Mouse (Mus musculus) midbrain, postnatal 0 days (tissue): ENCODE measurements around the gene Cd274. TPM values are rescaled to one million over a fixed set of nuclear protein-coding genes. Genes with fewer than 3 reads are reported as not detected.

ENCODE experiments used
- ATAC-seq: fragments of 200-750 bp; cut with Nextera tagmentation; 2 replicates; pipeline ENCODE4 v1.8.0; 2017; ENCODE audit warnings: moderate number of reproducible peaks, mild to moderate bottlenecking, moderate TSS enrichment, moderate library complexity; ENCODE audit not compliant: low FRiP score
- DNase-seq: peaks from one replicate; pipeline ENCODE4 v3.0.0-alpha.2; 2015; ENCODE audit warnings: low spot score
- H3K27ac ChIP-seq: fragments of 300-500 bp; sonication (generic); 2 replicates; pipeline ENCODE4 v1.5.1; 2014; ENCODE audit warnings: low read depth, mild to moderate bottlenecking, low read length, mixed read lengths
- H3K27me3 ChIP-seq: fragments of 300-500 bp; sonication (generic); 2 replicates; pipeline ENCODE4 v1.6.1; 2014; ENCODE audit warnings: low read length, control low read depth, mixed read lengths; ENCODE audit not compliant: insufficient read depth
- H3K36me3 ChIP-seq: fragments of 300-500 bp; sonication (generic); 2 replicates; pipeline ENCODE4 v1.6.1; 2014; ENCODE audit warnings: low read length, control low read depth, mixed read lengths; ENCODE audit not compliant: insufficient read depth
- H3K4me1 ChIP-seq: fragments of 300-500 bp; sonication (generic); 2 replicates; pipeline ENCODE4 v1.6.1; 2014; ENCODE audit warnings: mild to moderate bottlenecking, control low read depth, antibody characterized with exemption, low read length, mixed read lengths; ENCODE audit not compliant: insufficient read depth
- H3K4me2 ChIP-seq: fragments of 300-500 bp; sonication (generic); 2 replicates; pipeline ENCODE4 v1.6.1; 2014; ENCODE audit warnings: low read depth, mild to moderate bottlenecking, low read length, mixed read lengths; ENCODE audit not compliant: poor library complexity, severe bottlenecking
- H3K4me3 ChIP-seq: fragments of 300-500 bp; sonication (generic); 2 replicates; pipeline ENCODE4 v1.5.1; 2014; ENCODE audit warnings: low read depth, mild to moderate bottlenecking, low read length, moderate library complexity
- H3K9ac ChIP-seq: fragments of 300-500 bp; sonication (generic); replicated peaks from 2 replicates; pipeline ENCODE4 v1.6.1; 2014; ENCODE audit warnings: mild to moderate bottlenecking, low read length, moderate library complexity, mixed read lengths; ENCODE audit not compliant: poor library complexity, severe bottlenecking
- H3K9me3 ChIP-seq: fragments of 300-500 bp; sonication (generic); 2 replicates; pipeline ENCODE4 v1.6.1; 2016; ENCODE audit warnings: low read length, control low read depth
- CTCF ChIP-seq: IDR thresholded peaks from 2 replicates; pipeline ENCODE4 v1.5.1; 2016; ENCODE audit warnings: antibody characterized with exemption, mild to moderate bottlenecking
- WGBS: fragments of 180-500 bp; shearing (Covaris S2); extraction: QIAGEN DNeasy Blood & Tissue Kit; methylation state at CpG from one replicate; pipeline ENCODE4 v1.1.7; 2014; 5-methylcytosine and 5-hydroxymethylcytosine counted together
- polyA plus RNA-seq: library from polyadenylated mRNA; unstranded; fragments of >200 nt; fragmentation: Nextera tagmentation; extraction: Ambion mirVana; gene quantifications from 2 replicates; pipeline ENCODE4 v1.2.1, GENCODE M21; 2015
- total RNA-seq: library from RNA; depleted of rRNA; stranded (reverse); fragments of >200 nt; gene quantifications from 2 replicates; pipeline ENCODE4 v1.2.3, GENCODE M21; 2014; rRNA removed

Cd274 gene
- total RNA-seq (0.22 and 0.66 TPM in 2 replicates), polyA plus RNA-seq (0.16 and 0.38 TPM in 2 replicates)

DNA sequence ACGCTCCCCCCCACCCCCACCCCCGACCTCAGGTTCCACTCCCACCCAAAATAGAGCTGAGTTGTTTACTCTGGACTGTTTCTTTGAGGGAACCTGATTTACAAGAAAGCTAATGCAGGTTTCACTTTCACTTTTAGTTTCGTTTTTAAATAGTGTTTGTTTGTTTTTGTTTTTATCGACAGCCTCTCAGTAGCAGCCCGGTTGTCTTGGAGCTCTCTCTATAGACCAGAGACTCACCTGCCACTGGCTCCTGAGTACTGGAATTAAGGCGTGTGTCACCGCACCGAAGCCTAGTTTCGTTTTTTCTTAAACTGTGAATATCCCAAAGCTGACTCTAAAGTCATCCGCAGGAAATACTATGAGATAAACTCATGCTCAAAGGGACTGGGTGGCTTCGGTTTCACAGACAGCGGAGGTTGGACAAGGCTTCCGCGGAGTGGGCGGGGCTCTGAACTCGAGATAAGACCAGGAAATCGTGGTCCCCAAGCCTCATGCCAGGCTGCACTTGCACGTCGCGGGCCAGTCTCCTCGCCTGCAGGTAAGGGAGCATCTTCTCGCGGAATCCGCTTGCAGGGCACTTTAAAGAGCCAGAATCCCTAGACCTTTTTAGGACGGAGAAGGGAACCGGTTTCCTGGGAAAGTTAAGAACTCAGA lies at the start of gene Cd274, which contains the start of gene Plgrkt:
Cd274 (plus strand) TSS at position 487 of the 654 bp plus-strand sequence.
Plgrkt (minus strand) TSS at position 422 of the 654 bp plus-strand sequence.
- WGBS: 4% methylated on average over 26 of the region's 26 CpGs
- Histone ChIP-seq H3K27ac (no peak within 1 kb of the TSS), H3K27me3 (no peaks in the 10 kb centered on the region), H3K36me3 (no peaks in the 10 kb centered on the region), H3K4me1 (no peaks in the 10 kb centered on the region; the same call in 1 of the 2 replicates), H3K4me3 (peak within 1 kb of the TSS; percentile 47), H3K4me2 (peak within 1 kb of the TSS; percentile 75), H3K9me3 (no peaks in the 10 kb centered on the region), H3K9ac (peak within 1 kb of the TSS; percentile 34)
- no peak for TF ChIP-seq CTCF
- DNase-seq: peak; percentile 56
- no peak for ATAC-seq

DNA sequence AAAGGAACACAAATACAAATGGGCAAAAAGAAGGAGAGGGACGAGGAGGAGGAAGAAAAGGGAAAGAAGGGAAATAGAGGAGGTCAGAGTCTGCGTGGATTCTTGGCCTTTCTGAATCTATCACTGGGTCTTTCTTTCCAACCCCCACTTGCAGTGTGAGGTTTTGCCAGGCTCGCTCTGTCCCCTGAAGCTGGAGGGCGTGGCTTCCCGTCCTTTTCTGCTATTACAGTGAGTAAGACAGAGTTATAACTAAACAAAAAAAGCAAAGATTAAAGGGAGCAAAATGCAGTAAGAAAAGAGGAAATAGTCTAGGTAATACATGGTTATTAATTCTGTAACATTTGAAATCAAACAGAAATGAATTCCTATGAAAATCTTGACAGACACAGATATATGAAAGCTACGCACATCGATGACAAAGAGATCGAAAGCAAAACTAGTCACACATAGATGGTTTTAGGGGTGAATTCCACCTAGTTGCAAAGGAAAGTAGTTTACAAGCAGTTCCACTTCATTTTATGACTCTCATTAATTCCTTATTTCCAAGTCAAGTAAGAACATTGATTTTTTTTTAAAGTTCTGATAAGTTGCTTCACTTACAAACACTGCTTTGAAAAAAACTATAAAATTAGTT lies 43.7 kb upstream of the Cd274 start:
- Histone ChIP-seq H3K4me2 (no peak overlapping the region), H3K9ac (no peak overlapping the region), H3K27ac (no peak overlapping the region), H3K9me3 (no peaks in the 10 kb centered on the region), H3K4me3 (no peak overlapping the region), H3K36me3 (no peaks in the 10 kb centered on the region), H3K4me1 (no peaks in the 10 kb centered on the region), H3K27me3 (peaks cover 4% of the 10 kb centered on the region; the same call in 1 of the 2 replicates)
- 84% methylated on average over 8 of the region's 8 CpGs for WGBS
- TF ChIP-seq CTCF: no peak
- no peak for ATAC-seq
- DNase-seq: no peak

DNA sequence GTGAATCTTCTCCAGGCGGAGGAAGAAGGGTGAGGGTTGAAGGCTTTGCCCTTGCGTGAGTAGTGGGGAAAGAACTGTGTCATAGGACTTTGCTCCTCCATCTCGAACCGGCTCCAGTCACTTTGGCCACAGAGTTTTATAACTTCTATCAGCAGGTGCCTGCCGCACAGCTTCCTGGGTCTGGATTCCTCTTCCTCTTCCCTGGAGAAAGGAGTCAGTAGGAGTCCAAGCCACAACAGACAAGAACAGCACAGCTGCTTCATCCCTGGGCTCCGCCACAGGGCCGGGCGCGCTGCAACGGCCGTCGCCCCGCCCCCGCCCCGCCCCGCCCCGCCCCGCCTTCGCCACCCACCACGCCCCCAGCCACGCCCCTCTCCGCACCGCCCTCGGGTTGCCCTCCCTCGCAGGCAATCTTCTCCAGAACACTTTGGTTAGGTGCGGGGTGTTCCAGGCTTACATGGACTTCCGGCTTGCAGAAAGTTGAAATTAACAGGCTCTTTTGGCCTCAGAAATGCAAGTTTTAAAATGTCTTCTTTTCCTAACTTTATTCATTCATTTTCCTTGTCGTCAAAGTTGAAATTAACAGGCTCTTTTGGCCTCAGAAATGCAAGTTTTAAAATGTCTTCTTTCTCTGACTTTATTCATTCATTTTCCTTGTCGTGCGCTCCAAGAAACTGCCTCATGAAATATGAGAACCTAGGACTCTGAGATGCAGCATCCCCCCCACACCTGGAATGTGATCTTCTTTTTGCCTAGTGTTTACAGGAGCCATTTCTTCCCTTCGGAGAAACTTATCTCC lies 42.0 kb upstream of the Cd274 start, which contains the start of gene Insl6:
Insl6 (minus strand) TSS at position 304 of the 799 bp plus-strand sequence.
- Histone ChIP-seq H3K36me3 (no peaks in the 10 kb centered on the region), H3K9ac (no peak within 1 kb of the TSS), H3K9me3 (no peaks in the 10 kb centered on the region), H3K4me2 (peak within 1 kb of the TSS; percentile 64), H3K4me1 (no peaks in the 10 kb centered on the region), H3K27me3 (peaks cover 4% of the 10 kb centered on the region; the same call in 1 of the 2 replicates), H3K27ac (no peak within 1 kb of the TSS), H3K4me3 (peak within 1 kb of the TSS; percentile 27)
- WGBS: 8% methylated on average over 21 of the region's 31 CpGs
- ATAC-seq (no peak), DNase-seq (peak; percentile 23)
- TF ChIP-seq CTCF: no peak

DNA sequence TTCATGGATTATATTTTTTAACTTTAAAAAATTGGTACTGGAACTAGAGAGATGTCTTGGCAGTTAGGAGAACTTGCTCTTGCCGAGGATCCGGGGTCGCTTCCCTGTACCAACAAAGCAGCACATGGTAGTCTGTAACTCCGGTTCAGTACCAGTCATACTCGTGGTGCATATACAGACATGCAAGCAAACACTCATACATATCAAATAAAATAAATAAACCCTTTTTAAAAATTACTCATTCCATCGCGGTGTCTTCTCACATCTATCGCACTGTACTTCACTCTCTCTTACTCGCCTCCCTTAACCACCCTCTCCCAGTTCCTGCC lies 41.4 kb upstream of the Cd274 start:
- Histone ChIP-seq H3K36me3 (no peaks in the 10 kb centered on the region), H3K9ac (no peak overlapping the region), H3K4me2 (no peak overlapping the region), H3K4me3 (no peak overlapping the region), H3K27me3 (peaks cover 4% of the 10 kb centered on the region; the same call in 1 of the 2 replicates), H3K27ac (no peak overlapping the region), H3K4me1 (no peaks in the 10 kb centered on the region), H3K9me3 (no peaks in the 10 kb centered on the region)
- WGBS: 76% methylated on average over 9 of the region's 9 CpGs
- no peak for DNase-seq
- no peak for ATAC-seq
- TF ChIP-seq CTCF: no peak

DNA sequence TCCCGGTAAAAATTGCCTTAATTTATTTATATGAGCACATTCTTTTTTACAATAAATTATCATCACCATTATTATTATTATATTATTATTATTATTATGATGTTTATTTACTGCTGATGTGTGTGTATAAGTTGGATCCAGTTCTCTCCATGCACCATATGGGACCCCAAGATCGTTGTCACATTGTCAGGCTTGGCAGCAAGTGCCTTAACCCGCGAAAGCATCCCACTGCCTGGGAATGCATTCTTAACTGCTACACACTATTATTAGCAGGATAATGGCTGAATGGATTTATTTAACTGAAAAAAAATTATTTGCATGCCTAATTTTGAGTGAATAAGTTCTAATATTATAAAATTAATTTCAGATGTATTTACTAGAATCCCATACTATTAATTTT lies 40.9 kb upstream of the Cd274 start:
- no peak for DNase-seq
- Histone ChIP-seq H3K9me3 (no peaks in the 10 kb centered on the region), H3K4me3 (no peak overlapping the region), H3K4me1 (no peaks in the 10 kb centered on the region), H3K9ac (no peak overlapping the region), H3K4me2 (no peak overlapping the region), H3K27ac (no peak overlapping the region), H3K36me3 (no peaks in the 10 kb centered on the region), H3K27me3 (peaks cover 4% of the 10 kb centered on the region; the same call in 1 of the 2 replicates)
- ATAC-seq: no peak
- WGBS: 93% methylated on average over 4 of the region's 4 CpGs
- TF ChIP-seq CTCF: no peak
